Mouse (Mus musculus): ENCODE results near the gene Shank3. TPM values are rescaled to one million over a fixed set of nuclear protein-coding genes. Genes with fewer than 3 reads are reported as not detected.

The Shank3 gene
- polyA plus RNA-seq, 2 experiments = 0.39 to 2.1 TPM

DNA sequence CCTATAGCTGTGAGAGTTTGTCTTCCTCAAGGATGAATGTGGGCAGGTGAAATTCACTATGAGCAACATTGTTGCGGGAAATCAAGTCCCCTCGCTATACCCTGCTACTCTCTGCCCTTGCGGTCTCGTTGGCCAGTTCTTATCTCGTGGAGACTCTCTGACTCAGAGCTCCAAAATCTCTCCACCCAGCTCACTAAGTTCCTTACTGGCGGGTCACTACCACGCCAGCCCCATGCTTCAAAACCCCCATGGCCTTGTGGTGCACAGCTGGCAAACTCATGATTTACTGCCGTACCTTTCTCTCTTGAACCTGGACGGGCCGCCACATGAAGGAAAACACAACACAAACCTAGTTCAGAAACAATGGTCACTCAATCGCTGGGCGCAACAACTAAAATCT is 11.2 kb upstream of the Shank3 start:
- WGBS (ENCODE audit: insufficient replicate concordance) = 40% methylated on average over 12 of the region's 12 CpGs
- no peak overlapping the region for H3K27ac ChIP-seq

DNA sequence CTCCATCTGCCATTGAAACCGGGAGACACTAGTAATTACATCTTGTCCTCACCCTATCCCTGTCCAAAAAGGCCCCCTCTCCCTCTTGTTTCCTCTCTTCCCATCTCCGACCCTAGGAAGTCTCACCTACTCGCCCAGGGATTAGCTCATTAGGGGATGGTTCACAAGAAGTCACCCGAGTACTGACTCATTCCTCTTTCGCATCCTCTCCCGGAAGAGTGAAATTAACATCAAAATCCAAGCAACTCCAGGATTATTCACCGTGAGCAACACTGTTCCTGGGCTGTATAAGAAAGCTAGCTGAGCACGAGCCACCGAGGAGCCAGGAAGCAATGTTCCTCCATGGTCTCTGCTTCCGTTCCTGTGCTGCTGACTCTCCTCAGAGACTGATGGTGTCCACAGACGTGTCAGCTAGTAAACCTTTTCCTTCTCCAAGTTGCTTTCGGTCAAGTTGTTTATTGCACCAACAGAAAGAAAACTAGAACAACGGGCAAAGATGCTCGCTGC is 10.8 kb upstream of the Shank3 start:
- TF ChIP-seq EP300 (IDR thresholded peaks at IDR 0.05; ENCODE audit: low read depth) (no peak), CTCF (IDR thresholded peaks at IDR 0.05; ENCODE audit: low read depth) (no peak)
- H3K4me3 ChIP-seq (ENCODE audit: insufficient read depth in 1 of 2, low read depth in 2 of 2, low read length in 2 of 2) = no peak overlapping the region
- H3K36me3 ChIP-seq (replicated peaks; ENCODE audit: control insufficient read depth, insufficient read depth, low read depth) = no peaks in the 10 kb centered on the region
- no peaks in the 10 kb centered on the region for H3K27me3 ChIP-seq (ENCODE audit: control insufficient read depth, insufficient read depth, low read length)
- H3K9me3 ChIP-seq (ENCODE audit: control insufficient read depth, low read length) = no peaks in the 10 kb centered on the region
- H3K4me1 ChIP-seq (replicated peaks; ENCODE audit: control insufficient read depth in 2 of 2, insufficient read depth in 2 of 2, low read length in 1 of 2) = no peaks in the 10 kb centered on the region
- ATAC-seq (ENCODE audit: insufficient read depth) (no peak), DNase-seq (ENCODE audit: low read depth in 3 of 3, low spot score in 3 of 3) (no peak)
- WGBS (ENCODE audit: insufficient replicate concordance) = 43% methylated on average over 14 of the region's 14 CpGs
- H3K27ac ChIP-seq = no peak overlapping the region
- no peak overlapping the region for H3K9ac ChIP-seq (replicated peaks)
- no peak overlapping the region for H3K4me2 ChIP-seq (ENCODE audit: low read depth)

More for the DNA sequence above, 11.2 kb upstream of the Shank3 start:
- ATAC-seq (ENCODE audit: insufficient read depth) (no peak), DNase-seq (ENCODE audit: low read depth in 3 of 3, low spot score in 3 of 3) (no peak)
- no peaks in the 10 kb centered on the region for H3K36me3 ChIP-seq (replicated peaks; ENCODE audit: control insufficient read depth, insufficient read depth, low read depth)
- no peaks in the 10 kb centered on the region for H3K27me3 ChIP-seq (ENCODE audit: control insufficient read depth, insufficient read depth, low read length)
- no peak overlapping the region for H3K9ac ChIP-seq (replicated peaks)
- no peaks in the 10 kb centered on the region for H3K9me3 ChIP-seq (ENCODE audit: control insufficient read depth, low read length)
- H3K4me2 ChIP-seq (ENCODE audit: low read depth) = no peak overlapping the region
- TF ChIP-seq EP300 (IDR thresholded peaks at IDR 0.05; ENCODE audit: low read depth) = no peak
- no peak for TF ChIP-seq CTCF (IDR thresholded peaks at IDR 0.05; ENCODE audit: low read depth)
- H3K4me3 ChIP-seq (ENCODE audit: insufficient read depth in 1 of 2, low read depth in 2 of 2, low read length in 2 of 2) = no peak overlapping the region
- H3K4me1 ChIP-seq (replicated peaks; ENCODE audit: control insufficient read depth in 2 of 2, insufficient read depth in 2 of 2, low read length in 1 of 2) = no peaks in the 10 kb centered on the region

- no peaks in the 10 kb centered on the region for H3K9me3 ChIP-seq (ENCODE audit: control insufficient read depth, low read length)
- no peaks in the 10 kb centered on the region; a peak in 1 of 4 replicates for H3K4me1 ChIP-seq (replicated peaks; ENCODE audit: control insufficient read depth in 2 of 2, insufficient read depth in 2 of 2, low read length in 1 of 2)
- WGBS (ENCODE audit: insufficient replicate concordance) = 55% methylated on average over 4 of the region's 4 CpGs
- H3K4me3 ChIP-seq (ENCODE audit: insufficient read depth in 1 of 2, low read depth in 2 of 2, low read length in 2 of 2) = no peak overlapping the region
- no peak overlapping the region for H3K9ac ChIP-seq (replicated peaks)
- no peak overlapping the region for H3K27ac ChIP-seq
- no peak for ATAC-seq (ENCODE audit: insufficient read depth)
- peaks cover 14% of the 10 kb centered on the region for H3K27me3 ChIP-seq (ENCODE audit: control insufficient read depth, insufficient read depth, low read length)
- DNase-seq (ENCODE audit: low read depth in 3 of 3, low spot score in 3 of 3) = no peak
- H3K36me3 ChIP-seq (replicated peaks; ENCODE audit: control insufficient read depth, insufficient read depth, low read depth) = no peaks in the 10 kb centered on the region
- H3K4me2 ChIP-seq (ENCODE audit: low read depth) = no peak overlapping the region
- TF ChIP-seq CTCF (IDR thresholded peaks at IDR 0.05; ENCODE audit: low read depth) (peak; percentile 70), EP300 (IDR thresholded peaks at IDR 0.05; ENCODE audit: low read depth) (no peak)
Measured at GRCm38 (mm10) chr15:89494970-89495369, 4.5 kb upstream of the Shank3 start.

GRCm38 (mm10) chr15:89496131-89496530 is 3.3 kb upstream of the Shank3 start:
- DNase-seq (ENCODE audit: low read depth in 3 of 3, low spot score in 3 of 3) (no peak), ATAC-seq (ENCODE audit: insufficient read depth) (no peak)
- Histone ChIP-seq H3K36me3 (replicated peaks; ENCODE audit: control insufficient read depth, insufficient read depth, low read depth) (no peaks in the 10 kb centered on the region), H3K9me3 (ENCODE audit: control insufficient read depth, low read length) (no peaks in the 10 kb centered on the region), H3K4me1 (replicated peaks; ENCODE audit: control insufficient read depth in 2 of 2, insufficient read depth in 2 of 2, low read length in 1 of 2) (peaks cover 0 to 2% of the 10 kb centered on the region in 2 experiments; a peak in 1 of 4 replicates), H3K4me3 (ENCODE audit: insufficient read depth in 1 of 2, low read depth in 2 of 2, low read length in 2 of 2) (no peak overlapping the region), H3K27ac (no peak overlapping the region), H3K9ac (replicated peaks) (no peak overlapping the region), H3K27me3 (ENCODE audit: control insufficient read depth, insufficient read depth, low read length) (peaks cover 16% of the 10 kb centered on the region), H3K4me2 (ENCODE audit: low read depth) (no peak overlapping the region)
- TF ChIP-seq CTCF (IDR thresholded peaks at IDR 0.05; ENCODE audit: low read depth) (no peak), EP300 (IDR thresholded peaks at IDR 0.05; ENCODE audit: low read depth) (no peak)
- 56% methylated on average over 4 of the region's 4 CpGs for WGBS (ENCODE audit: insufficient replicate concordance)

- Histone ChIP-seq H3K27me3 (ENCODE audit: control insufficient read depth, insufficient read depth, low read length) (peaks cover 16% of the 10 kb centered on the region), H3K4me3 (ENCODE audit: insufficient read depth in 1 of 2, low read depth in 2 of 2, low read length in 2 of 2) (no peak overlapping the region), H3K36me3 (replicated peaks; ENCODE audit: control insufficient read depth, insufficient read depth, low read depth) (no peaks in the 10 kb centered on the region), H3K9me3 (ENCODE audit: control insufficient read depth, low read length) (no peaks in the 10 kb centered on the region), H3K4me2 (ENCODE audit: low read depth) (no peak overlapping the region), H3K4me1 (replicated peaks; ENCODE audit: control insufficient read depth in 2 of 2, insufficient read depth in 2 of 2, low read length in 1 of 2) (peaks cover 0 to 2% of the 10 kb centered on the region in 2 experiments; a peak in 1 of 4 replicates), H3K9ac (replicated peaks) (no peak overlapping the region), H3K27ac (no peak overlapping the region)
- ATAC-seq (ENCODE audit: insufficient read depth) (no peak), DNase-seq (ENCODE audit: low read depth in 3 of 3, low spot score in 3 of 3) (no peak)
- no peak for TF ChIP-seq CTCF (IDR thresholded peaks at IDR 0.05; ENCODE audit: low read depth)
- TF ChIP-seq EP300 (IDR thresholded peaks at IDR 0.05; ENCODE audit: low read depth) = no peak
- WGBS (ENCODE audit: insufficient replicate concordance) = 46% methylated on average over 2 of the region's 2 CpGs
Measured at GRCm38 (mm10) chr15:89496841-89497240, 2.6 kb upstream of the Shank3 start.
